Mouse (Mus musculus): ENCODE data around the gene Atf7.

Atf7 gene

GRCm38 (mm10) chr15:102578351-102578750, 46.9 kb downstream of the Atf7 start:
- H3K4me3 ChIP-seq (replicated peaks; ENCODE audit: low read length): no peak overlapping the region
- H3K36me3 ChIP-seq (ENCODE audit: insufficient read depth, low read length): no peaks in the 10 kb centered on the region
- H3K27me3 ChIP-seq (ENCODE audit: insufficient read depth, low read length): no peaks in the 10 kb centered on the region
- H3K4me1 ChIP-seq (replicated peaks; ENCODE audit: low read depth, low read length): no peaks in the 10 kb centered on the region
- no peaks in the 10 kb centered on the region for H3K9me3 ChIP-seq (ENCODE audit: low read length)
- no peak for TF ChIP-seq CTCF (conservative IDR thresholded peaks at IDR 0.05; ENCODE audit: low read length)
- TF ChIP-seq POU5F1 (IDR thresholded peaks at IDR 0.05; ENCODE audit: borderline replicate concordance, low read length): no peak
- TF ChIP-seq NANOG (IDR thresholded peaks at IDR 0.05; ENCODE audit: borderline replicate concordance, low read length): no peak

DNA sequence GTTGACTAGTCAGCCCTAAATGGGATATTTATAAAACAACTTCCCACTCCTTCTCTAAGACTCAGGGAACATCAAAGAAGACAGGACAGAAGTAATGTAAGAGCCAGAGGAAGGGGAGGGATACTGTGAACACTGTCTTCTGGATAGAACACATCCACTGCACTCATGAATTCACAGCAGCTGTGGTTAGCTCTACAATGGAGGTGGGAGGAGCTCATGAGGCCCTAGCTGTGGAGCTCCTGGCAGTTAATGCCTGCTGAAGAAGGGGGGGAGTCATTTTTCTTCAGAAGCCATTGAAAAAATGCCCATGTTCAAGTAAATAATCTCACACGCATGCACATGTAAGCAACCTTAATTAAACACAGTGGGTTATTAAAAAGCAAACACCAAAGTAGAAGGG, 48.3 kb downstream of the Atf7 start:
- Histone ChIP-seq H3K9me3 (ENCODE audit: low read length) (no peaks in the 10 kb centered on the region), H3K36me3 (ENCODE audit: insufficient read depth, low read length) (no peaks in the 10 kb centered on the region), H3K27me3 (ENCODE audit: insufficient read depth, low read length) (no peaks in the 10 kb centered on the region), H3K4me1 (replicated peaks; ENCODE audit: low read depth, low read length) (no peaks in the 10 kb centered on the region), H3K4me3 (replicated peaks; ENCODE audit: low read length) (no peak overlapping the region)
- TF ChIP-seq CTCF (conservative IDR thresholded peaks at IDR 0.05; ENCODE audit: low read length) (no peak), POU5F1 (IDR thresholded peaks at IDR 0.05; ENCODE audit: borderline replicate concordance, low read length) (no peak), NANOG (IDR thresholded peaks at IDR 0.05; ENCODE audit: borderline replicate concordance, low read length) (no peak)

GRCm38 (mm10) chr15:102572081-102572480, 53.2 kb downstream of the Atf7 start:
- Histone ChIP-seq H3K36me3 (ENCODE audit: insufficient read depth, low read length) (no peaks in the 10 kb centered on the region), H3K4me3 (replicated peaks; ENCODE audit: low read length) (no peak overlapping the region), H3K9me3 (ENCODE audit: low read length) (no peaks in the 10 kb centered on the region), H3K27me3 (ENCODE audit: insufficient read depth, low read length) (no peaks in the 10 kb centered on the region), H3K4me1 (replicated peaks; ENCODE audit: low read depth, low read length) (no peaks in the 10 kb centered on the region)
- TF ChIP-seq CTCF (conservative IDR thresholded peaks at IDR 0.05; ENCODE audit: low read length) (no peak), POU5F1 (IDR thresholded peaks at IDR 0.05; ENCODE audit: borderline replicate concordance, low read length) (no peak), NANOG (IDR thresholded peaks at IDR 0.05; ENCODE audit: borderline replicate concordance, low read length) (no peak)

- no peaks in the 10 kb centered on the region for H3K9me3 ChIP-seq (ENCODE audit: low read length)
- 0 out of 2 replicates have a peak, but pooled peaks cover 3% of the 10 kb centered on the region for H3K36me3 ChIP-seq (ENCODE audit: insufficient read depth, low read length)
- no peaks in the 10 kb centered on the region for H3K27me3 ChIP-seq (ENCODE audit: insufficient read depth, low read length)
- H3K4me1 ChIP-seq (replicated peaks; ENCODE audit: low read depth, low read length): no peaks in the 10 kb centered on the region
- TF ChIP-seq POU5F1 (IDR thresholded peaks at IDR 0.05; ENCODE audit: borderline replicate concordance, low read length) (no peak), NANOG (IDR thresholded peaks at IDR 0.05; ENCODE audit: borderline replicate concordance, low read length) (no peak), CTCF (conservative IDR thresholded peaks at IDR 0.05; ENCODE audit: low read length) (no peak)
- no peak overlapping the region for H3K4me3 ChIP-seq (replicated peaks; ENCODE audit: low read length)
These were observed 57.4 kb downstream of the Atf7 start for GRCm38 (mm10) chr15:102567849-102568248.

- no peak overlapping the region for H3K4me3 ChIP-seq (replicated peaks; ENCODE audit: low read length)
- peaks cover 10% of the 10 kb centered on the region for H3K36me3 ChIP-seq (ENCODE audit: insufficient read depth, low read length)
- H3K27me3 ChIP-seq (ENCODE audit: insufficient read depth, low read length): no peaks in the 10 kb centered on the region
- no peak for TF ChIP-seq POU5F1 (IDR thresholded peaks at IDR 0.05; ENCODE audit: borderline replicate concordance, low read length)
- TF ChIP-seq CTCF (conservative IDR thresholded peaks at IDR 0.05; ENCODE audit: low read length): no peak
- TF ChIP-seq NANOG (IDR thresholded peaks at IDR 0.05; ENCODE audit: borderline replicate concordance, low read length): no peak
- no peaks in the 10 kb centered on the region for H3K4me1 ChIP-seq (replicated peaks; ENCODE audit: low read depth, low read length)
- no peaks in the 10 kb centered on the region for H3K9me3 ChIP-seq (ENCODE audit: low read length)
These were observed 61.6 kb downstream of the Atf7 start for GRCm38 (mm10) chr15:102563681-102564080.

GRCm38 (mm10) chr15:102563061-102563460, 62.2 kb downstream of the Atf7 start:
- Histone ChIP-seq H3K27me3 (ENCODE audit: insufficient read depth, low read length) (no peaks in the 10 kb centered on the region), H3K4me3 (replicated peaks; ENCODE audit: low read length) (no peak overlapping the region), H3K4me1 (replicated peaks; ENCODE audit: low read depth, low read length) (no peaks in the 10 kb centered on the region), H3K9me3 (ENCODE audit: low read length) (no peaks in the 10 kb centered on the region), H3K36me3 (ENCODE audit: insufficient read depth, low read length) (peaks cover 10% of the 10 kb centered on the region)
- no peak for TF ChIP-seq POU5F1 (IDR thresholded peaks at IDR 0.05; ENCODE audit: borderline replicate concordance, low read length)
- no peak for TF ChIP-seq NANOG (IDR thresholded peaks at IDR 0.05; ENCODE audit: borderline replicate concordance, low read length)
- no peak for TF ChIP-seq CTCF (conservative IDR thresholded peaks at IDR 0.05; ENCODE audit: low read length)

- no peaks in the 10 kb centered on the region for H3K27me3 ChIP-seq (ENCODE audit: insufficient read depth, low read length)
- no peak overlapping the region for H3K4me3 ChIP-seq (replicated peaks; ENCODE audit: low read length)
- H3K9me3 ChIP-seq (ENCODE audit: low read length): no peaks in the 10 kb centered on the region
- TF ChIP-seq CTCF (conservative IDR thresholded peaks at IDR 0.05; ENCODE audit: low read length): no peak
- no peak for TF ChIP-seq NANOG (IDR thresholded peaks at IDR 0.05; ENCODE audit: borderline replicate concordance, low read length)
- no peak for TF ChIP-seq POU5F1 (IDR thresholded peaks at IDR 0.05; ENCODE audit: borderline replicate concordance, low read length)
- peaks cover 10% of the 10 kb centered on the region for H3K36me3 ChIP-seq (ENCODE audit: insufficient read depth, low read length)
- no peaks in the 10 kb centered on the region for H3K4me1 ChIP-seq (replicated peaks; ENCODE audit: low read depth, low read length)
These were observed 62.8 kb downstream of the Atf7 start for GRCm38 (mm10) chr15:102562491-102562890.

- peaks cover 36% of the 10 kb centered on the region for H3K36me3 ChIP-seq (ENCODE audit: insufficient read depth, low read length)
- TF ChIP-seq CTCF (conservative IDR thresholded peaks at IDR 0.05; ENCODE audit: low read length) (no peak), NANOG (IDR thresholded peaks at IDR 0.05; ENCODE audit: borderline replicate concordance, low read length) (no peak), POU5F1 (IDR thresholded peaks at IDR 0.05; ENCODE audit: borderline replicate concordance, low read length) (no peak)
- H3K9me3 ChIP-seq (ENCODE audit: low read length): no peaks in the 10 kb centered on the region
These were observed 67.7 kb downstream of the Atf7 start for GRCm38 (mm10) chr15:102557580-102557979.

GRCm38 (mm10) chr15:102555581-102555980, 69.7 kb downstream of the Atf7 start:
- Histone ChIP-seq H3K36me3 (ENCODE audit: insufficient read depth, low read length) (peaks cover 44% of the 10 kb centered on the region), H3K4me3 (replicated peaks; ENCODE audit: low read length) (no peak overlapping the region), H3K27me3 (ENCODE audit: insufficient read depth, low read length) (no peaks in the 10 kb centered on the region), H3K9me3 (ENCODE audit: low read length) (no peaks in the 10 kb centered on the region), H3K4me1 (replicated peaks; ENCODE audit: low read depth, low read length) (no peaks in the 10 kb centered on the region)
- no peak for TF ChIP-seq CTCF (conservative IDR thresholded peaks at IDR 0.05; ENCODE audit: low read length)
- no peak for TF ChIP-seq POU5F1 (IDR thresholded peaks at IDR 0.05; ENCODE audit: borderline replicate concordance, low read length)
- TF ChIP-seq NANOG (IDR thresholded peaks at IDR 0.05; ENCODE audit: borderline replicate concordance, low read length): no peak

More at GRCm38 (mm10) chr15:102557580-102557979, 67.7 kb downstream of the Atf7 start:
- H3K4me3 ChIP-seq (replicated peaks; ENCODE audit: low read length): no peak overlapping the region
- H3K4me1 ChIP-seq (replicated peaks; ENCODE audit: low read depth, low read length): no peaks in the 10 kb centered on the region
- no peaks in the 10 kb centered on the region for H3K27me3 ChIP-seq (ENCODE audit: insufficient read depth, low read length)

All from E14TG2a.4 (cell line).